In genomic region chr2:168399088-168399709, GRCm38 (mm10) we compare ENCODE assay signal across 22 mouse cellular contexts.
A peak's percentile ranks its signal among the peaks of the same experiment; 100 is the strongest.
DNase-seq lines count a peak whose midpoint lies in the region; ATAC-seq and TF ChIP-seq lines count a peak whose summit lies in the region.
"Had no signal": no experiment of that assay in that cellular context is flagged by ENCODE, and none has a peak within 500 bp of the region (broad histone marks: within the 10 kb centered on the region; RNA-seq: fewer than 3 reads in every experiment).

No protein-coding gene starts in this region.

- TF ChIP-seq CTCF in hindbrain, postnatal 0 days (IDR thresholded peaks at IDR 0.05; ENCODE audit: low read depth) = no peak

- DNase-seq in hindbrain, embryonic 11.5 days (ENCODE audit: low spot score) = no peak
- peak; percentile 40 for DNase-seq in hindbrain, embryonic 14.5 days (ENCODE audit: low spot score)
- DNase-seq in hindbrain, postnatal 0 days (ENCODE audit: low spot score) = peak; percentile 57
- DNase-seq in layer of hippocampus, postnatal 25 days (ENCODE audit: extremely low spot score in 1 of 2, low spot score in 1 of 2) = no peak
- no peak for DNase-seq in urinary bladder, postnatal 25 days (ENCODE audit: low spot score)
- DNase-seq: cerebellum, adult 8-10 months; cerebellum, postnatal 25 days; gastrocnemius, postnatal 10 days; heart, postnatal 14 days; kidney, adult 11 months; kidney, postnatal 25 days; left cerebral cortex, postnatal 4 days; liver, postnatal 0 days; lung, postnatal 36 days; right cerebral cortex, postnatal 14 days; thymus, postnatal 4 days had no signal

- 41% methylated on average over 14 of the region's 14 CpGs for WGBS in hindbrain, embryonic 13.5 days
- 70% methylated on average over 14 of the region's 14 CpGs for WGBS in hindbrain, embryonic 11.5 days
- 31% methylated on average over 14 of the region's 14 CpGs for WGBS in hindbrain, embryonic 14.5 days
- WGBS in hindbrain, postnatal 0 days = 38% methylated on average over 14 of the region's 14 CpGs
- 20% methylated on average over 14 of the region's 14 CpGs for WGBS in midbrain, embryonic 16.5 days

- ATAC-seq in hindbrain, embryonic 13.5 days (ENCODE audit: low FRiP score) = 0 out of 2 replicates have a peak, but pooled peaks have one; percentile 50
- ATAC-seq in hindbrain, embryonic 11.5 days (ENCODE audit: low FRiP score) = no peak
- 0 out of 2 replicates have a peak, but pooled peaks have one; percentile 48 for ATAC-seq in hindbrain, embryonic 14.5 days (ENCODE audit: low FRiP score)
- ATAC-seq in hindbrain, postnatal 0 days = no peak
- ATAC-seq in midbrain, embryonic 16.5 days = peak; percentile 36
- no peak for ATAC-seq in inflammation-experienced regulatory T-cells, adult 6 months
- ATAC-seq: CD4-positive, CD25-positive, alpha-beta regulatory T cell, adult 4 months; liver, embryonic 12.5 days; liver, postnatal 0 days had no signal

- H3K4me1 ChIP-seq in hindbrain, embryonic 13.5 days (replicated peaks) = peaks cover 40% of the 10 kb centered on the region
- H3K4me1 ChIP-seq in hindbrain, embryonic 11.5 days (replicated peaks; ENCODE audit: control insufficient read depth, insufficient read depth, low read length) = no peaks in the 10 kb centered on the region
- H3K4me1 ChIP-seq in hindbrain, embryonic 14.5 days (replicated peaks; ENCODE audit: control insufficient read depth, insufficient read depth, low read length) = peaks cover 15% of the 10 kb centered on the region; the same call in 1 of the 2 replicates
- H3K4me1 ChIP-seq in hindbrain, postnatal 0 days (ENCODE audit: insufficient read depth, low read length) = peaks cover 3% of the 10 kb centered on the region; the same call in 1 of the 2 replicates
- peaks cover 31% of the 10 kb centered on the region for H3K4me1 ChIP-seq in midbrain, embryonic 16.5 days (ENCODE audit: control insufficient read depth, insufficient read depth, low read length)
- H3K4me1 ChIP-seq: kidney, embryonic 15.5 days; liver, embryonic 12.5 days had no signal

- H3K36me3 ChIP-seq in hindbrain, embryonic 13.5 days = no peaks in the 10 kb centered on the region
- H3K36me3 ChIP-seq in hindbrain, embryonic 11.5 days (ENCODE audit: control insufficient read depth, insufficient read depth, low read length) = no peaks in the 10 kb centered on the region
- H3K36me3 ChIP-seq in hindbrain, embryonic 14.5 days (replicated peaks; ENCODE audit: control insufficient read depth, insufficient read depth) = no peaks in the 10 kb centered on the region
- H3K36me3 ChIP-seq in hindbrain, postnatal 0 days (ENCODE audit: insufficient read depth, low read length) = no peaks in the 10 kb centered on the region
- no peaks in the 10 kb centered on the region for H3K36me3 ChIP-seq in midbrain, embryonic 16.5 days (ENCODE audit: control insufficient read depth, insufficient read depth, low read length)
- H3K36me3 ChIP-seq: kidney, embryonic 15.5 days; liver, embryonic 12.5 days had no signal

- H3K9ac ChIP-seq in hindbrain, embryonic 13.5 days = 0 out of 2 replicates have a peak overlapping the region, but pooled peaks have one; percentile 1
- H3K9ac ChIP-seq in hindbrain, embryonic 11.5 days (ENCODE audit: low read depth, low read length) = no peak overlapping the region
- no peak overlapping the region for H3K9ac ChIP-seq in hindbrain, embryonic 14.5 days
- H3K9ac ChIP-seq in hindbrain, postnatal 0 days (replicated peaks; ENCODE audit: low read length) = no peak overlapping the region
- H3K9ac ChIP-seq in midbrain, embryonic 16.5 days (ENCODE audit: low read depth, low read length) = peak overlapping the region; percentile 4; the same call in 1 of the 2 replicates
- H3K9ac ChIP-seq: kidney, embryonic 15.5 days; liver, embryonic 12.5 days; liver, postnatal 0 days had no signal

- H3K9me3 ChIP-seq in hindbrain, embryonic 13.5 days = no peaks in the 10 kb centered on the region
- H3K9me3 ChIP-seq in hindbrain, embryonic 11.5 days (ENCODE audit: control insufficient read depth, low read length) = no peaks in the 10 kb centered on the region
- H3K9me3 ChIP-seq in hindbrain, embryonic 14.5 days (ENCODE audit: control insufficient read depth, low read length) = no peaks in the 10 kb centered on the region
- H3K9me3 ChIP-seq in hindbrain, postnatal 0 days (ENCODE audit: low read length) = no peaks in the 10 kb centered on the region
- H3K9me3 ChIP-seq in midbrain, embryonic 16.5 days (replicated peaks; ENCODE audit: control insufficient read depth, low read length, poor library complexity, severe bottlenecking) = no peaks in the 10 kb centered on the region
- H3K9me3 ChIP-seq: kidney, embryonic 15.5 days; liver, embryonic 12.5 days had no signal

- H3K27me3 ChIP-seq in hindbrain, embryonic 13.5 days = no peaks in the 10 kb centered on the region
- no peaks in the 10 kb centered on the region for H3K27me3 ChIP-seq in hindbrain, embryonic 11.5 days (ENCODE audit: control insufficient read depth, insufficient read depth, low read length)
- no peaks in the 10 kb centered on the region for H3K27me3 ChIP-seq in hindbrain, embryonic 14.5 days (ENCODE audit: control insufficient read depth, insufficient read depth, low read length)
- H3K27me3 ChIP-seq in hindbrain, postnatal 0 days (ENCODE audit: insufficient read depth, low read length) = no peaks in the 10 kb centered on the region
- no peaks in the 10 kb centered on the region for H3K27me3 ChIP-seq in midbrain, embryonic 16.5 days (ENCODE audit: control insufficient read depth, insufficient read depth, low read depth, low read length)
- H3K27me3 ChIP-seq: kidney, embryonic 15.5 days; liver, embryonic 12.5 days had no signal

- 0 out of 2 replicates have a peak overlapping the region, but pooled peaks have one; percentile 4 for H3K4me2 ChIP-seq in hindbrain, embryonic 13.5 days
- no peak overlapping the region for H3K4me2 ChIP-seq in hindbrain, embryonic 11.5 days (replicated peaks; ENCODE audit: low read depth, low read length)
- no peak overlapping the region; the same call in 1 of the 2 replicates for H3K4me2 ChIP-seq in hindbrain, embryonic 14.5 days (replicated peaks)
- no peak overlapping the region for H3K4me2 ChIP-seq in hindbrain, postnatal 0 days (ENCODE audit: low read depth, low read length)
- H3K4me2 ChIP-seq in midbrain, embryonic 16.5 days (ENCODE audit: low read length) = 0 out of 2 replicates have a peak overlapping the region, but pooled peaks have one; percentile 2
- H3K4me2 ChIP-seq: kidney, embryonic 15.5 days; liver, embryonic 12.5 days had no signal

- H3K27ac ChIP-seq in hindbrain, embryonic 13.5 days = peak overlapping the region; percentile 79
- H3K27ac ChIP-seq in hindbrain, embryonic 11.5 days (ENCODE audit: low read depth, low read length) = no peak overlapping the region
- peak overlapping the region; percentile 62 for H3K27ac ChIP-seq in hindbrain, embryonic 14.5 days
- peak overlapping the region; percentile 32; the same call in 1 of the 2 replicates for H3K27ac ChIP-seq in hindbrain, postnatal 0 days
- H3K27ac ChIP-seq in midbrain, embryonic 16.5 days (ENCODE audit: low read length) = peak overlapping the region; percentile 78
- H3K27ac ChIP-seq: kidney, embryonic 15.5 days; liver, embryonic 12.5 days had no signal

- H3K4me3 ChIP-seq in hindbrain, embryonic 13.5 days = no peak overlapping the region
- H3K4me3 ChIP-seq in hindbrain, embryonic 11.5 days (ENCODE audit: low read depth, low read length) = no peak overlapping the region
- no peak overlapping the region for H3K4me3 ChIP-seq in hindbrain, embryonic 14.5 days (replicated peaks; ENCODE audit: low read length)
- no peak overlapping the region for H3K4me3 ChIP-seq in hindbrain, postnatal 0 days (ENCODE audit: low read length)
- no peak overlapping the region for H3K4me3 ChIP-seq in midbrain, embryonic 16.5 days (ENCODE audit: low read depth, low read length)
- H3K4me3 ChIP-seq: kidney, embryonic 15.5 days; liver, embryonic 12.5 days had no signal

Comparison
In these comparisons a context has a peak if more than half of its experiments do, and no peak if none do; other contexts are left out.
1. ATAC-seq: peak in hindbrain, embryonic 13.5 days (single experiment), hindbrain, embryonic 14.5 days (single experiment) and midbrain, embryonic 16.5 days (single experiment); none in hindbrain, embryonic 11.5 days (single experiment), hindbrain, postnatal 0 days (single experiment) and inflammation-experienced regulatory T-cells, adult 6 months (single experiment).
2. H3K4me2 ChIP-seq: peak in hindbrain, embryonic 13.5 days (single experiment) and midbrain, embryonic 16.5 days (single experiment); none in hindbrain, embryonic 11.5 days (single experiment), hindbrain, embryonic 14.5 days (single experiment) and hindbrain, postnatal 0 days (single experiment).
3. H3K9ac ChIP-seq: peak in hindbrain, embryonic 13.5 days (single experiment) and midbrain, embryonic 16.5 days (single experiment); none in hindbrain, embryonic 11.5 days (single experiment), hindbrain, embryonic 14.5 days (single experiment) and hindbrain, postnatal 0 days (single experiment).
4. DNase-seq: peak in hindbrain, embryonic 14.5 days (single experiment) and hindbrain, postnatal 0 days (single experiment); none in hindbrain, embryonic 11.5 days (single experiment), layer of hippocampus, postnatal 25 days (0 of 2) and urinary bladder, postnatal 25 days (single experiment).